Mouse (Mus musculus): ENCODE results near the gene Car10. TPM values are rescaled to one million over a fixed set of nuclear protein-coding genes. Genes with fewer than 3 reads are reported as not detected.

The Car10 gene
- polyA plus RNA-seq, 1 experiment from 2014 or later: 60.5 TPM

DNA sequence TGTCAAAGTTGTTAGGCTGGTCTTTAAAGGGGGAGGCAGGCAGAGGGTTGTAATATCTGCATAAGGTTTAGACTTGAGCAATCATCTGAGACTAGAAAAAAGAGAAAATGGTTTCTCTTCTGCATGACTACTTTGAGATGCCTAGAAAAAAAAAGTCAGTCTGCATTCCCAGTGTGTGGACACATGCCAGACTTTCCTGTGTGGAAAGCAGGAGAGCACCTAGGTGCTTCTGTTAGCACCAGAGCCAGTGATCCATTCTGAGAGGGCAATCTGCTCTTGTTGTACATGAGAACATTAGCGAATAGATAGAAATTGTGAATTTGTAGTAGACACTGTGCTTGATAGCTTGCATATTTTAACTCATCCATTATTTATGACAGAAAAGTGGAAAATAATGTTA lies 40.0 kb downstream of the Car10 start:
- no peaks in the 10 kb centered on the region for H3K9me3 ChIP-seq (ENCODE audit: control insufficient read depth, low read length)
- 94% methylated on average over 1 of the region's 1 CpGs for WGBS
- no peak overlapping the region for H3K27ac ChIP-seq (ENCODE audit: low read depth, low read length)
- H3K4me2 ChIP-seq (ENCODE audit: low read length): no peak overlapping the region
- H3K9ac ChIP-seq (ENCODE audit: low read depth, low read length): no peak overlapping the region
- no peaks in the 10 kb centered on the region for H3K4me1 ChIP-seq (ENCODE audit: control insufficient read depth, insufficient read depth, low read depth, low read length)
- H3K4me3 ChIP-seq (ENCODE audit: low read length): no peak overlapping the region
- H3K36me3 ChIP-seq (ENCODE audit: control insufficient read depth, insufficient read depth, low read length): no peaks in the 10 kb centered on the region
- no peak for ATAC-seq
- no peaks in the 10 kb centered on the region for H3K27me3 ChIP-seq (replicated peaks; ENCODE audit: control insufficient read depth, insufficient read depth, low read length)

DNA sequence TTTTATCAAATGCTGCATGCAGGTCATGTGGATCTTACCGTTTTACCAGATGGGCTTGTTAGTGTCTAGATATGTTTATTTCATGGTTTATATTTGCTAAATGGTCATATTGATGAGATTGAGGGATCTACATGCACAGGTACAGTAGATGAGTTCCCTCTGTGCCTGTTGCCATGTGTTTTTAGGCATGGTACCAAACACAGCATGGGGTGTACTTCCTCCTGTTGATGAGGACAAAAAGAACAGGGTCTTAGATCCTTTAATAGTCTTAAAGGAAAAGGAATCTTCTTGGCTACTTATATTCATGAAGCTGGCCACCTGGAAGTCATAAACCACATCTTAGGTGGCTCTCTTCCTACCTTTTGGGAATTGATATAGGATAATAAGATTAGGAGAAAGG lies 43.9 kb downstream of the Car10 start:
- H3K4me3 ChIP-seq (ENCODE audit: low read length): no peak overlapping the region
- H3K4me2 ChIP-seq (ENCODE audit: low read length): no peak overlapping the region
- H3K9me3 ChIP-seq (ENCODE audit: control insufficient read depth, low read length): no peaks in the 10 kb centered on the region
- ATAC-seq: no peak
- H3K36me3 ChIP-seq (ENCODE audit: control insufficient read depth, insufficient read depth, low read length): no peaks in the 10 kb centered on the region
- WGBS: 78% methylated on average over 1 of the region's 1 CpGs
- H3K27me3 ChIP-seq (replicated peaks; ENCODE audit: control insufficient read depth, insufficient read depth, low read length): no peaks in the 10 kb centered on the region
- H3K4me1 ChIP-seq (ENCODE audit: control insufficient read depth, insufficient read depth, low read depth, low read length): no peaks in the 10 kb centered on the region
- no peak overlapping the region for H3K9ac ChIP-seq (ENCODE audit: low read depth, low read length)
- no peak overlapping the region for H3K27ac ChIP-seq (ENCODE audit: low read depth, low read length)

DNA sequence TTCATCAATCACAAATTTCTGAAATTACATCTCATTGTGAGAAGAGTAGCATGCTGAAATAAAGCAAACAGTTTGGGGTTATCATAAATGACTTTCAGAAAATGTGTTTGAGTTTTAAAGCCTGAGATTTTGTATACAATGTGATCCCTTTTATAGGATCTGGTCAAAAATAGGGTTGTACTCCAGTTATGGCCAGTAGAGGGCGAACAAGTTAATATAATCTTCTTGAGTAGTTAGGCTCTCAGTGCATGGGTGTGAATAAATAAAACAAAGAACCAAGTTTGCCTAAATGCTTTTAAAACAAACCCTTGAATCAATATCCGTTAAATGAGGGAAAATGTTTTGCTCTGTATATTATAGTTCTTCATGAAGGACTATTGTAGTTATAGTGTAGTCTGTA lies 46.7 kb downstream of the Car10 start:
- Histone ChIP-seq H3K4me3 (ENCODE audit: low read length) (no peak overlapping the region), H3K27me3 (replicated peaks; ENCODE audit: control insufficient read depth, insufficient read depth, low read length) (no peaks in the 10 kb centered on the region), H3K36me3 (ENCODE audit: control insufficient read depth, insufficient read depth, low read length) (no peaks in the 10 kb centered on the region), H3K4me2 (ENCODE audit: low read length) (no peak overlapping the region), H3K9me3 (ENCODE audit: control insufficient read depth, low read length) (no peaks in the 10 kb centered on the region), H3K27ac (ENCODE audit: low read depth, low read length) (no peak overlapping the region), H3K9ac (ENCODE audit: low read depth, low read length) (no peak overlapping the region), H3K4me1 (ENCODE audit: control insufficient read depth, insufficient read depth, low read depth, low read length) (no peaks in the 10 kb centered on the region)
- no peak for ATAC-seq
- 13% methylated on average over 2 of the region's 2 CpGs for WGBS

DNA sequence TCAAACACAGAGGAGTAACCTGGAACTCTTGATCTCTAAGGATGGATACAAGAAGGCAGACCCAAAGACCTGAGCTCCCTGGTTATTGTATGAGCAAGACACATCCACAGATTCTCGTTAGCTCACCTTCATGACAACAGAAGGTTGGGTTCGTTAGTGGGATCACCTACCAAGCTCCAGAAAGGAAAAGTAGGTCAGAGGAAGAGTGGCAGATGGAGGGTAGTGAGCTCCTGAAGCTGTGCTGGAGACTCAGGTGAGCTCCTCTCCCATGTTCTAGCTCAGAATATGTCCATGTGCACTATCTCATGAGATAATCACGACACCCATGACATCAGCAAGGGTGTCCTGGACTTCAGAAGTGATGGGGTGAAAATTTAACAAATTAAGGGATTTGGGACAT lies 57.1 kb downstream of the Car10 start:
- H3K4me3 ChIP-seq (ENCODE audit: low read length): no peak overlapping the region
- H3K27me3 ChIP-seq (replicated peaks; ENCODE audit: control insufficient read depth, insufficient read depth, low read length): no peaks in the 10 kb centered on the region
- no peaks in the 10 kb centered on the region for H3K9me3 ChIP-seq (ENCODE audit: control insufficient read depth, low read length)
- no peaks in the 10 kb centered on the region for H3K36me3 ChIP-seq (ENCODE audit: control insufficient read depth, insufficient read depth, low read length)
- no peak for ATAC-seq
- 68% methylated on average over 3 of the region's 3 CpGs for WGBS
- H3K4me2 ChIP-seq (ENCODE audit: low read length): no peak overlapping the region
- H3K9ac ChIP-seq (ENCODE audit: low read depth, low read length): no peak overlapping the region
- H3K27ac ChIP-seq (ENCODE audit: low read depth, low read length): no peak overlapping the region
- no peaks in the 10 kb centered on the region for H3K4me1 ChIP-seq (ENCODE audit: control insufficient read depth, insufficient read depth, low read depth, low read length)

DNA sequence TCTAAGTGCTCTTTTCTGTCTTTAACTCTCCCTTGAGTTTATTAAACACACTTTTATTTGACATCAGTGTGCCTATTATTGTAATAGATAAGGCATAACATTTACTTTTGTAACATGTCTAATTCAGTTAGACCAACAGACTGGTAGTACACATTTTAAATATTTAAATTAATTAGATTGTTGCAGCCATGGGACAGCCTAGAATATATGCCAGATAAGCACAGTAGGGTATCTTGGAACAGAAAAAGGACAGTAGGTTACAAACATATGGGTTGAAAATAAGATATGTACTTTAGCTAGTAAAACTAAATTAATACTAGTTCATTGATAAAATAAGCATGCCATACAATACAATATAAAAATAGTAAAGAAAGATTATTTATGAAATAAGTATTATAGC lies 74.6 kb downstream of the Car10 start:
- no peaks in the 10 kb centered on the region for H3K27me3 ChIP-seq (replicated peaks; ENCODE audit: control insufficient read depth, insufficient read depth, low read length)
- H3K27ac ChIP-seq (ENCODE audit: low read depth, low read length): no peak overlapping the region
- no peak overlapping the region for H3K9ac ChIP-seq (ENCODE audit: low read depth, low read length)
- no peaks in the 10 kb centered on the region for H3K4me1 ChIP-seq (ENCODE audit: control insufficient read depth, insufficient read depth, low read depth, low read length)
- no peak for ATAC-seq
- H3K9me3 ChIP-seq (ENCODE audit: control insufficient read depth, low read length): no peaks in the 10 kb centered on the region
- no peaks in the 10 kb centered on the region for H3K36me3 ChIP-seq (ENCODE audit: control insufficient read depth, insufficient read depth, low read length)
- no peak overlapping the region for H3K4me2 ChIP-seq (ENCODE audit: low read length)
- no peak overlapping the region for H3K4me3 ChIP-seq (ENCODE audit: low read length)

DNA sequence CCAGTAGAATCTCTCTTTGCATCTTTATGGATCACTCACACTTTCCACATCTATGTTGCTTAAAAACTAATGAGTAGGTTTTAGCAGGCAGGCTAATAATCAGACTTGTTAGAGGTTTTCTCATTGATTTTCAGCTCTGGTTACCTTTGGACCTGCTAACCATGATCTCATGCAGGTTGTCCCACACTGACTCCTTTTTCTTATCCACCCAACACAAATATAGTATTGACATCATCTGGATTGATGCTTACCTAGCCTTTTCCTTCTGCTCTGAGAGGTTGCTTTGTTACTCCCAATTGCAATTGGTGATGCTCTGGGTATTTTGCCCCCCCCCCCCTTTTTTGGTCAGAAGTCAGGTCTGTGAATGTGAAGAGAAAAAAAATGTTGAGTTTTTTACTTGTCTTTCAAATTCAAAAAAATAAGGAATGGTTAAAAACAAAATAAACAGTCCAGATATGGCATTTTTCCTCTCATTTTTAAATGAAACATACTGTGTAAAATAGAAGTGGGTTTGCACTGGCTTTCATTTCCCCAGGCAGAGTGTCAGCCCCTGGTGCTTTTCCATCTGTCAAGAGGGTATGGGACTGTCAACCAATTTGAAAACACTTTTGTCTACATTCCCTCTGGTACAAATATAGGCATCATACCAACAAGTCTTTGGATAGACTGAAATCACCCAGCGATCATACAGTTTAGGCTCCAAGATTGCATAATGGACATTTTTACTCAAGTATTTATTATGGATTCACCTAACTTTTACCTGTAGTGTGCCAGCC lies 75.9 kb downstream of the Car10 start:
- H3K4me1 ChIP-seq (ENCODE audit: control insufficient read depth, insufficient read depth, low read depth, low read length): no peaks in the 10 kb centered on the region
- no peaks in the 10 kb centered on the region for H3K27me3 ChIP-seq (replicated peaks; ENCODE audit: control insufficient read depth, insufficient read depth, low read length)
- no peaks in the 10 kb centered on the region for H3K36me3 ChIP-seq (ENCODE audit: control insufficient read depth, insufficient read depth, low read length)
- H3K9me3 ChIP-seq (ENCODE audit: control insufficient read depth, low read length): no peaks in the 10 kb centered on the region
- no peak overlapping the region for H3K4me3 ChIP-seq (ENCODE audit: low read length)
- 82% methylated on average over 1 of the region's 1 CpGs for WGBS
- no peak for ATAC-seq
- no peak overlapping the region for H3K4me2 ChIP-seq (ENCODE audit: low read length)
- H3K9ac ChIP-seq (ENCODE audit: low read depth, low read length): no peak overlapping the region
- H3K27ac ChIP-seq (ENCODE audit: low read depth, low read length): no peak overlapping the region

DNA sequence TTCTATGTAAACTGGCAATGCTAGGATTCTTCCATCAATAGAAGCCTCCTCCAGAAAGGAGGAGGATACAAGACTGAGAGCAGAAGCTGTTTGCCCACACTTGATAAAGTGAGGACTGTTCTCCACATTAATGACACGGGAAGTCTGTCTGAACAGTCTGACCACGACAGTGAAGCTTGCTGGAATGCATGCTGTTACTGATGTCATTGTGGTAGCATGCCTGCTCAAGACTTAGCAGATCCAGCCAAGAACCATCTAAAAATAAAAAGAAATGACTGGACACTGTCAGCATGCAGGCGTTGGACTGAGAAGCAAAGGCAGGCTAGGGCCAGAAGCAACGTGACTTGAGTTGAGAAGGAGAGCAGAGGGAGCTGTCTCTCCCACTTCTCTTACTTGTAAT lies 87.6 kb downstream of the Car10 start:
- H3K27ac ChIP-seq (ENCODE audit: low read depth, low read length): no peak overlapping the region
- no peak overlapping the region for H3K9ac ChIP-seq (ENCODE audit: low read depth, low read length)
- no peaks in the 10 kb centered on the region for H3K36me3 ChIP-seq (ENCODE audit: control insufficient read depth, insufficient read depth, low read length)
- no peak overlapping the region for H3K4me3 ChIP-seq (ENCODE audit: low read length)
- no peaks in the 10 kb centered on the region for H3K4me1 ChIP-seq (ENCODE audit: control insufficient read depth, insufficient read depth, low read depth, low read length)
- no peak overlapping the region for H3K4me2 ChIP-seq (ENCODE audit: low read length)
- WGBS: 73% methylated on average over 4 of the region's 4 CpGs
- H3K27me3 ChIP-seq (replicated peaks; ENCODE audit: control insufficient read depth, insufficient read depth, low read length): no peaks in the 10 kb centered on the region
- H3K9me3 ChIP-seq (ENCODE audit: control insufficient read depth, low read length): no peaks in the 10 kb centered on the region
- no peak for ATAC-seq

DNA sequence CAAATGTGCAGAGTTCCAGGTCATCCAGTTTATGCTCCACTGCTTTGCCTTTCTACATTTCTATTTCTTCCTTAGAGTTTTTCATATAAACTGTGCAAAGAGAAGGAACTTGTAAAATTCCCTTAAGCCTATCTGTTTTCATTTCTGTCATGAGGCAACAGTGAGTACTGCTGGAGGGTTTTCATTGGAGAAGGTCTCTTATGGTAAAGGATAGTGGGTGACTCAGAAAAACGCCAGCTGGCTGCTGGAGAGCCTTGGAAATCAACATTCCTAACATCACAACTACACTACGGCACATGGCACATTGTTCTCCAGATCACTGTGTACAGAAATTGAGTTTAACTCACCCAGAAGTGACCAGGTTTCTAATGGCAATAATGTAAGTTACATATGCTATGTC lies 88.3 kb downstream of the Car10 start:
- 73% methylated on average over 2 of the region's 2 CpGs for WGBS
- no peak overlapping the region for H3K4me2 ChIP-seq (ENCODE audit: low read length)
- H3K36me3 ChIP-seq (ENCODE audit: control insufficient read depth, insufficient read depth, low read length): no peaks in the 10 kb centered on the region
- no peaks in the 10 kb centered on the region for H3K4me1 ChIP-seq (ENCODE audit: control insufficient read depth, insufficient read depth, low read depth, low read length)
- H3K9ac ChIP-seq (ENCODE audit: low read depth, low read length): no peak overlapping the region
- no peak overlapping the region for H3K27ac ChIP-seq (ENCODE audit: low read depth, low read length)
- ATAC-seq: no peak
- H3K9me3 ChIP-seq (ENCODE audit: control insufficient read depth, low read length): no peaks in the 10 kb centered on the region
- H3K27me3 ChIP-seq (replicated peaks; ENCODE audit: control insufficient read depth, insufficient read depth, low read length): no peaks in the 10 kb centered on the region
- H3K4me3 ChIP-seq (ENCODE audit: low read length): no peak overlapping the region

DNA sequence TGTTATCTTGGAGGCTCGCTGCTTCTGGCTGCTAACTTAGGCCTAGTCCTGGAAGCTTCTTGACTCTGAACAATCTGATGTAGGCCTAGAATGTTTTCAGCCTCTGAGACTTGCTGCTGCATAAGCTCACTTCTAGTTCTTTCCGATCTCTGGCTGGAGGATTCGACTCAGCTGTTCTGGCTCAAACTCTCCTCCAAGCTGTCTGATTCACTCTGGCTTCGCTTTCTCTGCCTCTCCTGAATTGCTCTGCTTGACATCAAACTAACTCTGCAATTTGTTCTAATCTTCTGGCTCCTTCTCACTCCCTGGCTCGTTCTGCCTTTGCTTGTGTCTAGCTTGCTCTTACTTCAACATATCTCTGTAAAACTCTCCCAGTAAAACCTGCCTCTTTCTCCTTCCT lies 90.8 kb downstream of the Car10 start:
- Histone ChIP-seq H3K36me3 (ENCODE audit: control insufficient read depth, insufficient read depth, low read length) (no peaks in the 10 kb centered on the region), H3K4me1 (ENCODE audit: control insufficient read depth, insufficient read depth, low read depth, low read length) (no peaks in the 10 kb centered on the region), H3K4me3 (ENCODE audit: low read length) (no peak overlapping the region), H3K4me2 (ENCODE audit: low read length) (no peak overlapping the region), H3K27ac (ENCODE audit: low read depth, low read length) (no peak overlapping the region), H3K9ac (ENCODE audit: low read depth, low read length) (no peak overlapping the region), H3K9me3 (ENCODE audit: control insufficient read depth, low read length) (no peaks in the 10 kb centered on the region), H3K27me3 (replicated peaks; ENCODE audit: control insufficient read depth, insufficient read depth, low read length) (no peaks in the 10 kb centered on the region)
- no peak for ATAC-seq
- WGBS: 89% methylated on average over 5 of the region's 5 CpGs

DNA sequence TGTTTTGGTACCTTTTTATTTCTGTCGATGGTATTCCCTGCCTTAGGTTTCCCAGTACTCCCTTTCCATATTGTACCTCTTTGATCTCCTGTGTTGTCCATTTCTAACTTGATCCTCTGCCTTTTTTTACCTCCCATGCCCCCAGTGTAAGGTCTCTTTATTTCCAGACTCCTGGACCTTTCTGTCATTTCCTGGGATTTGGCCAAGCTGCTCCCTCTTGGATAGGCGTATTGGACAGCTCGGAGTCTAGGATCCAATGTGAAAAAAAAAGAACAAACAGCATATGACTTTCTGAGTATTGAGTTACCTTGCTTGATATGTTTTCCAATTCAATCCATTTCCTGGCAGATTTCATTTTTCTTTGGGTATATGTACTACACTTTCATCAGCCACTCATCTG lies 102.2 kb downstream of the Car10 start:
- WGBS: 91% methylated on average over 3 of the region's 3 CpGs
- H3K4me1 ChIP-seq (ENCODE audit: control insufficient read depth, insufficient read depth, low read depth, low read length): no peaks in the 10 kb centered on the region
- H3K36me3 ChIP-seq (ENCODE audit: control insufficient read depth, insufficient read depth, low read length): no peaks in the 10 kb centered on the region
- H3K9me3 ChIP-seq (ENCODE audit: control insufficient read depth, low read length): no peaks in the 10 kb centered on the region
- no peak for ATAC-seq
- H3K4me3 ChIP-seq (ENCODE audit: low read length): no peak overlapping the region
- no peak overlapping the region for H3K27ac ChIP-seq (ENCODE audit: low read depth, low read length)
- no peak overlapping the region for H3K4me2 ChIP-seq (ENCODE audit: low read length)
- H3K27me3 ChIP-seq (replicated peaks; ENCODE audit: control insufficient read depth, insufficient read depth, low read length): no peaks in the 10 kb centered on the region
- H3K9ac ChIP-seq (ENCODE audit: low read depth, low read length): no peak overlapping the region

All from hindbrain, embryonic 16.5 days (tissue).